Mouse (Mus musculus) frontal cortex, postnatal 14 days (tissue): ENCODE measurements around the gene Rhbdd2.
A peak's percentile ranks its signal among the peaks of the same experiment; 100 is the strongest.

Experiments used
- DNase-seq, 2 experiments: peaks; one replicate each; pipeline ENCODE4 v3.0.0; 2022; ENCODE audit warnings: low spot score in 2 of 2

The Rhbdd2 gene

DNA sequence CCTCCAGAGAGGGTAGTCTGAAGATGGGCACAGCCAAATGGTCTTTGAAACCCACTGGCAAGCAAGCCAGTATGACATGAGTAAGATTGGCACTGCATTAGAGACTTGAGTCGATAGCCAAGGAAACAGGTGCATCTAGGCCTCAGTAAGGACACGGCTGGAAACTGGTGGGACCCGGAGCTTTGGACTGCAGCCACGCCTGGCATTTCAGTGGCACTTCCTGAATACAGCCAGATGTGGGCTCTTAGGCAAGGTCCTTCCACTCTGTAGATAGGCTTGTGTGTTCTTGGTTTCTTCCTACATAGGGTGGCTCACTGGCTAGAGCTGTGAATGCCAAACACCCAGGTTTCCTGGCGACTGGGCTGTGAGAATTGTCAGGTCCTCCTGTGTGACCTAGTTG, 12.9 kb downstream of the Rhbdd2 start:
- no peak for DNase-seq

DNA sequence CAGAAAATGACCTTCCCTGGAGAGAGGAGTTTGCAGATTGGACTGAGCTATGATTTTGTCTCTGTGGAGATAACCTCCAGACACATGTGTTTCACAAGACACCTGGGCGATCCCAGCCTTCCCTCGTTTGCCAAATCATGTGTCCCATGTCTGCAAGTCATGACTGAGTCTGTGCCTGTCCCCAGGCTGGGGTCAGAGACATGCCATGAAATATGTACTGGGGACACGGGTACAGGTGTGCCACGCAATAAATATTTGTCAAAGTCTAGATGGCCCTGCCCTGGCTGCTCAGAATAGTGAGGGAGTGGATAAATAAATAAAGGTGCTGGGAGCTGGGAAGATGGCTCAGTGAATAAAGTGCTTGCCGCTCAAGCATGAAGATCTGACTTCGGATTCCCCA, 13.6 kb downstream of the Rhbdd2 start:
- DNase-seq: no peak

DNA sequence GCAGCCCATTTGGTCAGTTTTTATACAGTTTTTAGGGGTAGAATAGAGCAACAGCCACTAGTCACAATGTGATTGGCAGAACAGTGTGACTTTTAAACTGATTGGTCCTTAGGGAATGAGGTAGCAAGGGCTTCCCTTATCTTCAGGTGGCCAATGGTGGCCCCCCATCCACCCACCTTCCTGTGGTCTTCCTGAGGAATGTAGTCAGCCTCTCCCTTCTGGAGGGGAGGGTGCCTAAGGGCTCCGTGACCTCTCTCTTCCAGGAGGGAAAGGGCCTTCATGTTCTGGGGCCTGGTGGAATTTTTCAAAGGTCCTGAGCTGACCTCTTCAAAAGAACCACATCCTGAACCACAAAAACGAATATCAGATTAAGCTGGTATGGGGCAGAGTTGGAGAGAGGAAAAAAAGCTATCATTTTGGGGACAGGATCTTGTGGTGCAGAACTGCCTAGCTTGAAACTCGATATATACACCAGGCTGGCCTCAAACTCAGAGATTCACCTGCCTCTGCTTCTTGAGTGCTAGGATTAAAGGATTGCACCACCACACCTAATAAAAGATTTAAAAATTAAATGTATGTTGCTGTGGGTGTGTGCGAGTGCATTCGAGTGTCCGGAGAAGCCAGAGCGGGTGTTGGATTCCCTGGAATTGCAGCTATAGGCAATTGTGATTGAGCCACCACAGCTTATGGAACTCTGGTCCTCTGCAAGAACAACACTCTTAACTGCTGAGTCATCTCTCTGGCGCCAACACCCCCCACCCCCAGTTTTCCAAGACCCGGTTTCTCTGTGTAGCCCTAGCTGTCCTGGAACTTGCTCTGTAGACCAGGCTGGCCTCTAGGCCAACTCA, 16.3 kb downstream of the Rhbdd2 start:
- DNase-seq: no peak

DNA sequence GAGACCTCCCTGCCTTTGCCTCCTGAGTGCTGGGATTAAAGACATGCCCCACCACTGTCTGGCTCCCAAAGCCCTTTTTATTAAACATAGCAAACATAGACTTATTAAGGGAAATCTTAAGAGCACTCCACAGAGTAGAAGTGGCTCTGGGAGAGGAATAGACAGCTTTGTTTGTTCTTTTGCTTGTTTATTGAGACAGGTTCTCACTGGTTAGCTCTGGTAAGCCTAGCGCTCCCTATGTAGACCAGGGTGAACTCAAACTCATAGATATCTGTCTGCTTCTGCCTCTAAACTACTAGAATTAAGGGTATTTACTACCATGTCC, 16.9 kb downstream of the Rhbdd2 start:
- no peak for DNase-seq

DNA sequence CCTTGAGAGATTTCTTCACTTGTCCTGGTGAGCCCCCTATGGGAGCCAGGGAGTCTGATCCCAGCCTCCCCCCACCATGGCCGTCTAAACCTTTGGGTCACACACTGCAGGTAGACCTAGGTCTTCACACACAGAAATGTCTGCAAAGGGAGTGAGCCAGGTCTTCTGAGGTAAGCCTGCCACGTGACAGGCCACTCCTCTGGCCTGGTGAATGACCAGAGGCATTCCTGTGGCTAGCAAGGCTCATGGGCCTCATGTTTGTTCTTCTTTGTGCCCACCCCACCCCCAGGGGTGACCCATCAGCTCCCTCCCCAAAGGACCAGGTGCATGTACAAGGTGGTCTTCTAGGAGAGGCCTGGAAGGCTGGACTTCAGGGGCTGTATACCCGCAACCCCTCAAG, 19.1 kb downstream of the Rhbdd2 start:
- no peak for DNase-seq

DNA sequence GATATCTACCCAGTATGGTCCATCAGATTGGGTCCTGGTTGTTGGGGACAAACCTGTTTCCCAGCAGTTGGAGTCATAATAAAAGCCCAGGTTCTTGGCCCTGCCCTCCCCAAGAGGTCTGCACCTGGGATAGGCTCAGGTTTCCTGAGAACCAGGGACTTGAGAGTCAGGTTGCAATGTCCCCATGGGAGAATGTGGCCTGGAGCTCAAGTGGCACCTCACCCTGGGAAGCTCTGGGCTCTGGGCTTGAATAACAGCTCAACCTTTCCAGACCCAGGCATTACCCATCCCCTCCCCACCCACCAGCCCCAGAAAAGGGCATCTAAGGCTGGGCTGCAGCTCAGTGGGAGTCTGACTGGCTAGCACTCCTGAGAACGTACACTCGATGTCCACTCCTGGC, 20.8 kb downstream of the Rhbdd2 start:
- DNase-seq: no peak

DNA sequence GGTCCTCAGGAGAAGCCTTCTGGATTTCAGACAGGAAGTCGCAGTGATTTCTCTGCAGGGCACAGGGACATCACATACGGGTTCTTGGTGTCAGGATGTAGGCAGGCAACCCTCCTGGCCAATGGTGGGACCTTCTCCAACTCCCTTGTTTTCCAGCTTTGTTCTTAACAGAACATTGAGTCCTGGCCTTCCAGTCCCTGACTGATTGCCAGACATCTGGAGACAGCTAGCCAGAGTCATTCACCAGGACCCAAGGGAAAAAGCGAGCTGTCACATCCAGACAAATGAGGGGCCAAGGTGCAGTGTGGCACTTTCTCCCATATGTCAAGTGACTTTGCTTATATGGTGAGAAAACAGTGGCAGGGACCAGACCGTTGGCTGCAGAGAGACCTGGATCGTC, 23.6 kb downstream of the Rhbdd2 start:
- no peak for DNase-seq

DNA sequence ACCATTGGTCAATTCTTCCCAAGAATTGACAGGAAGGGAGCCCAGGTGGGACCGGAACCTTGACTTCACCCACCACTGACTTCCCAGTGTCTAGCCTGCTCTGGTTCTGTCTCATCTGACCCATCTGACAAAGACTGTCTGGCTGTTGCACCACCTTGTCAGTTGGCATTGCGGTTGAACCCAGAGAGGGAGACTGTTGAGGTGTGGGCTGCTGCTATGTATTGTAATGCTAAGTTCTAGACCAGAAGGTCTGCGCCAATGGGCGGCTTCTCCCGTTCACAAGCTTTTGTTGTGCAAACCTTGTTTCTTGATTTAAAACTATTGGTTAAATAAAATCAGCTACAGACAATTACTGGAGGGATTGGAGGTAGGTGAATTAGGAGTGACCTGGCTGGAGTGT, 24.7 kb downstream of the Rhbdd2 start:
- DNase-seq: no peak

DNA sequence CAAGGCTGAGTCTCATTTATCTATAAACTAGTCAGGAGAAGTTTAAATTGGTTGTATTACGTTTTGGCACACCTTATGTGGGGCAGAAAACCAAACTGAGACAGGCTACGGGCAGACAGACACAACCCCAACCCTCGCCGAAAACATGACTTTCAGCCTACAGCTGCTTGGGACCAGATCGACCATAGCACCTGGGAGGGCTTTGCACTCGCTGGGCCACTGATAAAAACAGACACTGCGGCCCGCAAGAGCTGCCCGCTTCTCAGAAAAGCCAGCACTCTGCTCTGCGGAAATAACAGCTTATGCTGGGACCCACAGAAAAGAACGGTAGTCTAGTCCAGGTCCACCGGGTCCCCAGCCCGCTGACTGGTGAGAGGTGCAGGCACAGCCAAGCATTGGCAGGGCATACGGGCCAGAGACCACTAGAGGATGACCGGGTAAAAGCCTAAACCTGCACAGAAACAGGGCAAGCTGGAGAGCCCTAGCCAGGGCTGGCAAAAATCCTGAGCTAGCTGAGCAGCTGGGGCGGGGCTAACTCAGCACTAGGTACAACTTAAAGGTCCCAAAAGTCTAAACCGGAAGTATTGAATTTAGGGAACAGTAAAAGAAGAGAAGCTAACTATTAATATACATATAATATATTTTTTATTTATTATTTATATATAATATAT, 25.4 kb downstream of the Rhbdd2 start:
- DNase-seq: no peak

DNA sequence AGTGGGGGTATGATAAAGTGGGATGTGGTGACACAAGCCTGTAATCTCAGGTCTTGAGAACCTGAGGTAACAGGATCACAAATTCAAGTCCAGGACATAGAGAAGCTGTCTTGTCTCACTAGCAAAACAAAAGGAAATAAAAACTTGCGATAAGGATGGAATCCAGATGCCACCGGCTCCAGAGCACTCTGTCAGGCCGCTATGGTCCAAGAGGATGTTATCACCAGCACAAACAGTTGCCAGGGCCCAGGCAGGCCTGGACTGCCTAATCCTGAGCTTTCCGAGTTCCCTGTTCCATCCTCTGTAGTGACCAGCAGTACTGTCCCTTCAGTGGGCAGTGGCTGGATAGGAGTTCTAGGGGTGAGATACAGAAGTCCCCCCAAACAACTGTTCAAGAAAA, 27.5 kb downstream of the Rhbdd2 start:
- DNase-seq: no peak

DNA sequence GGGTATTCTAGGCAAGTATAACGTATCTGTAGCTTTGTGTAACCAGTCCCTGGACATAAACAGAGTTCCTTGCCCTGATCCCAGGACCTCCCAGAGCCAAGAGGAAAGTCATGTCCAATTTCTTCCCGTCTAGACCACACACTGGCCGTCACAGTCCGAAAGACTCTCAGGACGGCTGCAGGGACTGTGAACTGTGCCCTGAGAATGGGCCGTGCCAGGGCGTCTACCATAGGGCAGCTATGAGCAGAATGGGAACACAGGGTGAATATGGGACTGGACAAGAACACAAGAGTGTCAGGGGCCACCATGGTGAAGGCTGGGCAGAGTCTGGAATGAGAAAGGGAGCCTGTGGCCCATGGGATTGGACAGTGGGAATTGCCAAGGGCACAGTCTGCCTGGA, 28.1 kb downstream of the Rhbdd2 start:
- no peak for DNase-seq

DNA sequence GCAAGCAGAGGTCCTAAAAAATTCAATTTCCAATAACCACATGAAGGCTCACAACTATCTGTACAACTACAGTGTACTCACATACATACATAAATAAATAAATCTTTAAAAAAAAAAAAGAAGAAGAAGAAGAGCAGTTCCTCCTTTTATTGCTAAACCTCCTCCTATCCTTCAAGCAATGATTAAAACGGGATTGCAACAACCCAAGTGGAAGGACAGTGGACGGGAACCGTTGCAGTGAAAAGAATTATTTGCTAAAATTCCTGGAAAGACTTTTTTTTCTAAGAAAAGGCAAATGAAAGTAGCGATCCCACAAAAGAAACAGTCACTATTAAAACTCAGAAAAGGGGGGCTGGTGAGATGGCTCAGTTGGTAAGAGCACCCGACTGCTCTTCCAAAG, 34.5 kb downstream of the Rhbdd2 start:
- no peak for DNase-seq

DNA sequence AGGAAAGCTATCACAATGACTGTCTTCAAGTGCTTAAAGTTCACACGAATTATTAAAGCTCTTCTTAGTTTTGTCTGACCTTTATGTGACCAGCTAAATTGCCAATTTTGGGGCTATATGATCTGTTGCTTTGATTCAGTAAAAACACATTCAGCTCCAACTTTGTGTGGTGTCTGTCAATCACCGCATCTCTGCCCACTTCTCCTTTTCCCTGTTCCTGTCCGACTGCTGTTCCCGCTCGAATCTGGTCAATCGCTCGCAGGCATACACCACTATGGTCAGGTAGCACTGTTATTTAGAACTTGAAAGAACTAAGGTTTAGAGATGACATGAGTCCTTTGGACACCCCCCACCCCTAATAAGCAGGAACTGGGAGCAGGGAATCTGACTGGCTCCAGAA, 35.7 kb downstream of the Rhbdd2 start:
- DNase-seq: no peak

DNA sequence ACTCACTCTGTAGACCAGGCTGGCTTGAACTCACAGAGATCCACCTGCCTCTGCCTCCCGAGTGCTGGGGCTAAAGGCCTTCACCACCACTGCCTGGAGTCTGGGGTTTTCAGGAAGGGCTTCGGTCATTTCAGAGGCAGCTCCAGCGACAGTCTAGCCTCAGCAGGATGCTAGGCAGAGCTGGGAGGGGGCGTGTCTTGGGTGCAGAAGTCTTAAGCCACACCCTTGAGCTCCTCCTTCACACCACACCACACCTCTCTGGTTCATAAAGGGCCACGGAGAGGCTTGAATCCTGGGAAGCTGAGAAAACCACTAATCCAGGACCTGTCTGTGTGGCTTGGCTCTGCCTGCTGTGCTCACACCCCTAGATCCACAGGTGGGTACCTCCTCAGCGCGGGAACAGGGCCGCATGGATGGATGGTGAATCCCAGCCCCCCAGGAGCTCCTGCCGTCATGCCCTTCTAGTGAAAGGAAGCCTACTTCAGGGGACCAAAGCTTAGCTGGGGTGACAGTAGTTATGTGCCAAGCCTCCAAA, 37.4 kb downstream of the Rhbdd2 start, which contains the start of gene Por:
TSS of gene Por (plus strand) at position 293 of the 535 bp plus-strand sequence.
- DNase-seq: no peak

DNA sequence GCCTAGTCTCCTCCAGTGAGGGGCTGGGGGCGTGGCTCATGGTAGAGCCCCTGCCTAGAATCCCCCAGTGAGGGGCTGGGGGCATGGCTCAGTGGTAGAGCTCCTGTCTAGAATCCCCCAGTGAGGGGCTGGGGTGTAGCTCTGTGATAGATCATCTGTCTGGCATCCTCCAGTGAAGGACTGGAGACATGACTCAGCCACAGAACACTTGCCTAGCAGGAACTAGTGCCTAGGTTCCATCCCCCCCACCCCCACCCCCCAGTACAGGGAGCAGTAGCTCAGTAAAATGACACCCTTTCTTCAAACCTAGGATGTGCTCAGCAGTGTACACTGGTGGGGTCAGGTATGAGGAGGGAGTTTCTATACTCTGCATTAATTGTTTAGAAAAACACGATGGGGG, 38.5 kb downstream of the Rhbdd2 start:
- DNase-seq: no peak

DNA sequence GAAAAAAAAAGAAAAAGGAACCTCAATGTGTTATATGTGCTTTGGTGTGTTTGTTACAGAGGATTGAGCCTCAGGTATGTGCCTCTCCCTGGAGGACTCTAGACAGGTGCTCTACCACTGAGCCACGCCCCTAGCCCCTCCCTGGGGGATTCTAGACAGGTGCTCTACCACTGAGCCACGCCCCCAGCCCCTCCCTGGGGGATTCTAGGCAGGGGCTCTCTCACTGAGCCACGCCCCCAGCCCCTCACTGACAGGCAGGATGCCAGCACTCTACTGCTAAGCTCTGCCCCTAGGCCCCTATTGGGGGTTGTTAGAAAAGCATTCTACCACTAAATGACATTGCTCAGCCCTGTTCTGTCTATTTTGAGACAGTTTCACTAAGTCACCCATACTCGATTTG, 40.1 kb downstream of the Rhbdd2 start:
- no peak for DNase-seq

DNA sequence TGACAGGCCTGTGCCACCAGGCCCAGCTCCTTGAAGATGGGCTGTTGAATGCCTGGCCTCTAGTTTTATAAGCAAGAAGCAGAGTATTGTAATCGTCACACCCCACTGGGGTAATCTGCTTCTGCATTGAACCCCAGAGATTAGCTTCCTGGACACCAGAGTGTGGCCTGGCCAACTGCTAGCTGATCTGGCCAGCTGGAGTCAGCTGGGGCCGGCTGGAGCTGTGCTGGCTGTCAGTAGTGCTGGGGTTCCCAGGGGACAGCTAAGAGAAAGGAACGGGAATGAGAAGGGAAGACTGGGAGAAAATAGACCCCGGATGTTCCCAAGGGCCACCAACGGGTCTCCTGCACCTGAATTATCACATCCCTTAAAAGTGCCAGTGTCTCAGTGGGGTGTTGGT, 40.6 kb downstream of the Rhbdd2 start:
- no peak for DNase-seq

DNA sequence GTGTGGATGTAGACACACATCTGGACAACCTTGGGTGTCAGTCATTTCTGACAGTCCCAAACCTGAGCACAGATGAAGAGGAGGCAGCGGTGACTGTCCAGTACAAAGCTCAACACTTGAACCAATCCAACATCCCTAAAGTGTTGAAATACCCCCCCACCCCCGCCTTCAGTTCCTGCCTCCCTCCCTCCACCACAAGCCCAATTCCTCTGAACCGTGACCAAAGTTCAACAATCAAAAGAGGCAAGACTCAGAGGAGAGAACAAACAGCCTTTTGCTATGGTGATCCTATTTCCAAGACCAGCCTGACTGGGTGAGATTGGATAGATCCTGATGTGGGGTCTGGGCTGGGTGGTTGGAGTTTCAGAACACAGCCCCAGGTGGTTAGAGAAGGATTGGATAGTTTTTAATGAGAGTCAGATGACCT, 41.9 kb downstream of the Rhbdd2 start:
- no peak for DNase-seq

DNA sequence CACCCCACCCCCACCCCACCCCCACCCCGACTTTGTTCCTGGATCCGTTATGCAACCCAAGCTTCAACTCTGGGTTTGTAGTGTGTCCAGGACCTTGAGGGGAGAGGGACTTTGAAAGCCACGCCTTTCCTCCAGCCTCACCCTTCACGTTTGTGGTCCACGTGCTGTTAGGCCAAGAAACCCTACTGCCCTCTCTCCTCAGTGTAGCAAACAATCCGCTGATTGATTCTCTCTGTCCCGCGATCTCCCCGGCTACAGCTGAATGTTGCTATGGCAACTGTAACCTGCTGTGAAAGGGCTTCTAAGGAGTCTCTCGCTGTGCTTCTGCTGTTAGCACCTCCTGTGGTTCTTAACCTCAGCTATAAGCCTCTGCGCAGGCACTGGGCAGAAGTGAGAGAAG, 42.4 kb downstream of the Rhbdd2 start:
- peak; percentile 49 to 77 for DNase-seq

DNA sequence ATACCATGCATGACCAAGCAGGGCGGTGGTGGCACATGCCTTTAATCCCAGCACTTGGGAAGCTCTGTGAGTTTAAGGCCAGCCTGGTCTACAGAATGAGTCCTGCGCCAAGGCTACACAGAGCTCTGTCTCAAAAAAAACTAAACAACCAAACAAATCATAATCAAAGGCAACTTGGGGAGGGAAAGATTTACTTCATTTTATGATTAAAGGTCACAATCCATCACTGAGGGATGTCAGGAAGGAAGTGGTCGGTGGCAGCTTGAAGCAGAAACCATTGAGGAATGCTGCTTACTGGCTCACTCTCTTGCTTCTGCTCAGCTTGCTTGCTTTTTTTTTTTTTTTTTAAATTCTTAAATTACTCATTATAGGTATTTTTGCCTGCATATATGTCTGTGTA, 44.3 kb downstream of the Rhbdd2 start:
- no peak for DNase-seq

DNA sequence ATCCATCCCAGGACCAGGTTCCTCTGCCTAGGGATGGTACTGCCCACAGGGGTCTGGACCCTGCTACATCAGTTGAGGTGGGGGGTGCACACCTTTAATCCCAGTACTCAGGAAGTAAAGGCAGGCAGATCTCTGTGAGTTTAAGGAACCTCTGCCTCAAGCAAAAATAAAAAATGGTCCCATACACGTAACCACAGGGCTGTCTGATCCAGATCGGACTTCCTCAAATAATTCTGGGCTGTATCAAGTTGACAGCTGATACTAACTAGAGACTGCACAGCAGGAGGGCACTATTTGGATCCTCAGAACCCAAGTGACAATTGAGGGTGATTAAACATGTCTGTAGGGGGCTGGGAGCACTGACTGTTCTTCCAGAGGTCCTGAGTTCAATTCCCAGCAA, 44.8 kb downstream of the Rhbdd2 start:
- DNase-seq: no peak

DNA sequence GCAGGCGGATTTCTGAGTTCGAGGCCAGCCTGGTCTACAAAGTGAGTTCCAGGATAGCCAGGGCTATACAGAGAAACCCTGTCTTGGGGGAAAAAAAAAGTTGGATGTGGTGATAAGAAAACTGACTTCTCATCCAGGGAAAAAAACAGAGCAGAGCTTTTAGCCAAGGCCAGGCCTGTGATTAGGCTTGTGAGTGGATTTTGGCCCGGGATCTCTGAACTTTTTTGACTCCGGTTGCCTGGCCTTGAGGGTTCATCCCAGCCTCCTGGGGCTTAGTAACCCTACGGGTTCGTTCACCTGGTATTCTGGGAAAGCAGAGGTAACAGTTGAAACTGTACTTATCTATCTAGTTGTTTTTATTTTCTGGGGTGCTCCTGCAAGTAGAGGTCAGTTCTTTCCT, 46.1 kb downstream of the Rhbdd2 start:
- no peak for DNase-seq

DNA sequence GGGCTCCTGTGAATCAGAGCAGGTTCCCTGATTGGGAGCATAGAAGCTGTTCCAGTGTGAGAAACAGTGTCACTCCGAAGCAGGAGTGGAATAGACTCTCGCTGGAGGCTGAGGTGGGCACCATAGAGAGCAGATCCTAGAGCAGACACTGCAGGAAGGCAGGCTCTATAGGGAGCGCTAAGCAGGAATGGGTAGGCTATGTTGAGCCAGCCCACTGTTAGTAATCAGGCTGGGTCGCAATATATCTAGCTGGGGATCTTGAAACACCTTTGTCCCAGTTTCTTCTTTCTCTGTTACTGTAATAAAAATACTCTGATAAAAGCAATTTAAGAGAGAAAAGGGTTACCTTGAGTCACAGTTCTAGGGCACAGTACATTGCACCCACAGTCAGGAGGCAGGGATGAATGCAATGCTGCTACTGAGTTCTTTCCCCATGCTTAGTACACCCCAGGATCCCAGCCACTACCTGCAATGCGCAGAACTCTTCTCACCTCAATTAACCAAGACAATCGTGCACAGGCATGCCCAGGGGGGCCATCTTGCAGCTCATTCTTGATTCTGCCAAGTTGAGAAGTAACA, 48.6 kb downstream of the Rhbdd2 start:
- no peak for DNase-seq
